Mouse (Mus musculus) limb, embryonic 11.5 days (tissue): ENCODE results near the gene Pomt2. TPM values are rescaled to one million over a fixed set of nuclear protein-coding genes. Genes with fewer than 3 reads are reported as not detected.

Source experiments
- ATAC-seq: fragments of 200-750 bp; cut with Nextera tagmentation; 2 replicates; pipeline ENCODE4 v1.8.0; 2017; ENCODE audit warnings: low read depth; ENCODE audit not compliant: insufficient number of reproducible peaks, low FRiP score, low TSS enrichment
- DNase-seq: peaks from one replicate; pipeline ENCODE4 v3.0.0-alpha.2; 2015; ENCODE audit warnings: low spot score
- H3K27ac ChIP-seq: fragments of 300-500 bp; sonication (generic); replicated peaks from 2 replicates; pipeline ENCODE4 v1.5.1; 2014; ENCODE audit warnings: low read depth, mild to moderate bottlenecking, low read length
- H3K27me3 ChIP-seq: fragments of 300-500 bp; sonication (generic); 2 replicates; pipeline ENCODE4 v1.6.1; 2014; ENCODE audit warnings: mild to moderate bottlenecking, low read length, mixed read lengths; ENCODE audit not compliant: control insufficient read depth, insufficient read depth
- H3K36me3 ChIP-seq: fragments of 300-500 bp; sonication (generic); 2 replicates; pipeline ENCODE4 v1.6.1; 2014; ENCODE audit warnings: mild to moderate bottlenecking, low read length, moderate library complexity, mixed read lengths; ENCODE audit not compliant: control insufficient read depth, insufficient read depth
- H3K4me1 ChIP-seq: fragments of 300-500 bp; sonication (generic); 2 replicates; pipeline ENCODE4 v1.6.1; 2014; ENCODE audit warnings: low read length, mixed read lengths; ENCODE audit not compliant: control insufficient read depth, insufficient read depth
- H3K4me2 ChIP-seq: fragments of 300-500 bp; sonication (generic); 2 replicates; pipeline ENCODE4 v1.6.1; 2014; ENCODE audit warnings: low read depth, mild to moderate bottlenecking, moderate library complexity; ENCODE audit not compliant: severe bottlenecking
- H3K4me3 ChIP-seq: fragments of 300-500 bp; sonication (generic); 2 replicates; pipeline ENCODE4 v1.5.1; 2014; ENCODE audit warnings: low read depth, low read length
- H3K9ac ChIP-seq: fragments of 300-500 bp; sonication (generic); 2 replicates; pipeline ENCODE4 v1.6.1; 2014; ENCODE audit warnings: mild to moderate bottlenecking, low read length
- H3K9me3 ChIP-seq: fragments of 300-500 bp; sonication (generic); 2 replicates; pipeline ENCODE4 v1.6.1; 2016; ENCODE audit warnings: low read length; ENCODE audit not compliant: control insufficient read depth
- WGBS: fragments of 180-500 bp; shearing (Covaris S2); extraction: QIAGEN DNeasy Blood & Tissue Kit; methylation state at CpG from one replicate; pipeline ENCODE4 v1.1.7; 2014; 5-methylcytosine and 5-hydroxymethylcytosine counted together
- polyA plus RNA-seq: library from polyadenylated mRNA; unstranded; fragments of >200 nt; fragmentation: Nextera tagmentation; extraction: Ambion mirVana; gene quantifications from 2 replicates; pipeline ENCODE4 v1.2.1, GENCODE M21; 2014

Pomt2 gene
- polyA plus RNA-seq, 1 experiment from 2014 or later: 16.7 TPM

DNA sequence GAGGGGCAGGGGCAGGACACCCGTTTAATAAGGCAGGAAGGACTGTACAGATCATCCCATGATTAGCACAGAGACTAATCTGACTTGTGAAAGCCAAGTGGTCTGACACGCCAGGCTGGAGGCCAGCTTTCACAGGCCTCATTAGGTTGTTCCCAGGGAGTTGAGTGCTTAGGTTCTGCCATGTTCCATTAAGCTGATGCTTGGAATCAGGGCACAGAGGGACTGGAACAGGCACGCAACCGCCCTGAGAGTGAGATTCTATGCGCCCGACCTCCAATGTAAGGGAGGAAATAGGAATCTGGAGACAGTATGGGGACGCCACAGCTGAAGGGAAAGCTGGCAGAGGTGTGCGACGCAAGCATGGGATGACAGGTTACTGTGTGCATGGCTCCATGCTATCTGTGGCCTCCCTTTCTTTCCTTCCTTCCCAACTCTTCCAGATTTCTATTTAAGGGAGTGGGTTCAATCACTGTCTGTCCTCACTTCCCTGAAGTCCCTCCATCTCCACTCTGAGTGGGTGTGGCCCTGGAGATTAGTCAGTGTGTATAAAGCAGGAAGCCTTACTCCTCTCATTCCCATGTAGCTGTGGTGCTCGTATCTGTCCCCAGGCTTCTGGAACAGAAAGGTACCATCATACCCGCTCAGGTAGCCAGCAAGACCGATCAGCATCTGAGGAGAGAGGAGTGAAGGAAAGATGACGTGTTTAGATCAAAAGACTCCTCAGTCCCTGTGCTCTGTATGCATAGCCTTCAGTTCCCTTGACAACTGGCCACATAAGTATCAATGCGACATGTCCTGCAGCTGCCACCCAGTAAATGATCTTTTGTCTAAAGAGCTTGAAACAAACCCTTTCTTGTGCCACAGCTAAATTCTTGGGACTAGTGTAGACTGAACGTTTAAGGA is 10.1 kb downstream of the Pomt2 start:
- no peaks in the 10 kb centered on the region for H3K27me3 ChIP-seq
- H3K4me1 ChIP-seq: no peaks in the 10 kb centered on the region
- no peak overlapping the region for H3K4me2 ChIP-seq
- no peak for ATAC-seq
- H3K9me3 ChIP-seq: no peaks in the 10 kb centered on the region
- no peak overlapping the region for H3K4me3 ChIP-seq
- no peak for DNase-seq
- H3K36me3 ChIP-seq: no peaks in the 10 kb centered on the region
- WGBS: 92% methylated on average over 15 of the region's 15 CpGs
- H3K9ac ChIP-seq: no peak overlapping the region
- H3K27ac ChIP-seq: no peak overlapping the region

GRCm38 (mm10) chr12:87132784-87133183 is 15.0 kb downstream of the Pomt2 start:
- H3K27ac ChIP-seq: no peak overlapping the region
- H3K9me3 ChIP-seq: no peaks in the 10 kb centered on the region
- DNase-seq (no peak), ATAC-seq (no peak)
- no peaks in the 10 kb centered on the region for H3K4me1 ChIP-seq
- no peaks in the 10 kb centered on the region for H3K36me3 ChIP-seq
- no peak overlapping the region for H3K9ac ChIP-seq
- H3K4me2 ChIP-seq: no peak overlapping the region
- 95% methylated on average over 9 of the region's 9 CpGs for WGBS
- no peaks in the 10 kb centered on the region for H3K27me3 ChIP-seq
- H3K4me3 ChIP-seq: no peak overlapping the region

DNA sequence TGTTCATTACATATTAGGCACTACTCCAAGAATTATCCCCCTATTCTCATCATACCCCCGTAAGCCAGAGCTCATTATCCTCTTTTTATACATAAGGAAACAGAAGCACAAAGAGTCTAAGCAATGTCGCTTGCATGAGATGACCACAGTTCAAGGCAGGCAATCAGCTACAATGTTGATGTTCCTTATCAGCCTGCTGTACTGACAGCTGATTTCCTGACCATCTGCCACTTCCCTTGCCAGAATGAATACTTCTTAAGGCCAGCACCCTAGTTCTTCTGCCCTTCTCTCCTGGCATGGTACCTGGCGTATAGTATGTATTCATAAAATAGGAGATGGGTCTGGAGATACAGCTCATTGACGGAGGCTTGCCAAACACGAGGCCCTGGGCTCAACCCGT is 15.6 kb downstream of the Pomt2 start:
- DNase-seq (no peak), ATAC-seq (no peak)
- Histone ChIP-seq H3K4me3 (no peak overlapping the region), H3K4me1 (no peaks in the 10 kb centered on the region), H3K27me3 (no peaks in the 10 kb centered on the region), H3K9ac (no peak overlapping the region), H3K27ac (no peak overlapping the region), H3K4me2 (no peak overlapping the region), H3K36me3 (no peaks in the 10 kb centered on the region), H3K9me3 (no peaks in the 10 kb centered on the region)
- WGBS: 93% methylated on average over 6 of the region's 6 CpGs

DNA sequence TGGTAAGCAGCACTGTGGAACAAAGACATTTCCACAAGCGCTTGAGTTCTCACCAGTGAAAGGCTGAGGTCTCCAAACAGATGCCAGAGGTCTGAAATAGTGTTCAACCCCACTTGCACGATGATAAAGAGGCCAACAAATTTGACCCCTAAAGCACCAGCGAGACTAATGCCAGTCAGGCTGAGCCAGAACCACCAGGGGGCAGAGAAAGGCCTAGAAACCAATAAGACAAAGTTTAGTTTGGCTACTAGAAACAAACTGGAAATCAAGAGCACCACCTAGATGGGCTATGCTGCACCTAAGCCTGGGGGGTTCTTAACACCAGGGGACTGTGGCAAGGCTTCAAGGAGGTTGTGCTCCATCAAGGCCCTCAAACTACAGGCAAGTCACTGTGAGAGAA is 16.1 kb downstream of the Pomt2 start:
- 74% methylated on average over 3 of the region's 3 CpGs for WGBS
- Histone ChIP-seq H3K4me2 (no peak overlapping the region), H3K9ac (no peak overlapping the region), H3K27ac (no peak overlapping the region), H3K36me3 (no peaks in the 10 kb centered on the region), H3K4me1 (no peaks in the 10 kb centered on the region), H3K9me3 (no peaks in the 10 kb centered on the region), H3K27me3 (no peaks in the 10 kb centered on the region), H3K4me3 (no peak overlapping the region)
- DNase-seq: no peak
- ATAC-seq: no peak

DNA sequence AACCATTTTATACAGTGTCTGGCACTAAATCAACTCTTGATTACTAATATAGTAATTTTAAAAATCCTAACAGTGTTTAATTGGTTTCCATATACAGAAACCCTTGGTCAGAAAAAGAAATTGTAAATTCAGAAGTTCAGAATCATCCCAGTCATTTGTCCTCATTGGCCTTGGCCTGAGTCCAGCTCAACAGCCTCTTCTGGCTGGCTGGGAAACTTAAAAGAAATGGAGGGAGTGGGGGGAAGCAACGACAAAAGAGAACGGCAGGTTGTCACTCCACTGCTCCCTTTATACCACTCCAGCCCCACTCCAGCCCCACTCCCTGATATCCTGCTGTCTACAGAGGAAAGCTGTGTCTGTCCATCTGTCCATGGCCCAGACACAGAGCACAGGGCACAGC is 16.6 kb downstream of the Pomt2 start:
- ATAC-seq (no peak), DNase-seq (no peak)
- WGBS: 90% methylated on average over 2 of the region's 2 CpGs
- no peak overlapping the region for H3K27ac ChIP-seq
- H3K4me3 ChIP-seq: no peak overlapping the region
- no peaks in the 10 kb centered on the region for H3K4me1 ChIP-seq
- H3K36me3 ChIP-seq: no peaks in the 10 kb centered on the region
- no peak overlapping the region for H3K9ac ChIP-seq
- H3K4me2 ChIP-seq: no peak overlapping the region
- no peaks in the 10 kb centered on the region for H3K27me3 ChIP-seq
- no peaks in the 10 kb centered on the region for H3K9me3 ChIP-seq

DNA sequence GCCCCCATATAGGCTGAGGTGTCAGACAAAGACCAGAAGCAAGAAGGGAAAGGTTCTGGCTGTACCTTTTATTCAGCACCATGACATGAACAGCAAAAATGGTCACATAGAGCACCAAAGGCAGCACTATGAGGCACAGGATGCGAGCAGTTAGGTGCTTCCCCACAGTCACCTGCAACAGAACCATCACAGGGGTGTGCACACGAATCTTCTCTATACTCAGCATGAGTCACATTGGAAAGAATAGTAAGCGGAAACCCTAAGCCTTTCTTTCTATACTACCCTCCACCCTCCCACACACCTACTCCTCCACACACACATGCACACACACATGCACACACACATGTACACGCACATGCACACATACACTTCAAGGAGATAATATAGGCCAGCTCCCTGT is 17.5 kb downstream of the Pomt2 start:
- WGBS: 93% methylated on average over 4 of the region's 4 CpGs
- no peak for DNase-seq
- no peaks in the 10 kb centered on the region for H3K36me3 ChIP-seq
- ATAC-seq: no peak
- H3K27ac ChIP-seq: no peak overlapping the region
- H3K27me3 ChIP-seq: no peaks in the 10 kb centered on the region
- no peak overlapping the region for H3K9ac ChIP-seq
- no peaks in the 10 kb centered on the region for H3K4me1 ChIP-seq
- H3K4me3 ChIP-seq: no peak overlapping the region
- H3K4me2 ChIP-seq: no peak overlapping the region
- no peaks in the 10 kb centered on the region for H3K9me3 ChIP-seq

DNA sequence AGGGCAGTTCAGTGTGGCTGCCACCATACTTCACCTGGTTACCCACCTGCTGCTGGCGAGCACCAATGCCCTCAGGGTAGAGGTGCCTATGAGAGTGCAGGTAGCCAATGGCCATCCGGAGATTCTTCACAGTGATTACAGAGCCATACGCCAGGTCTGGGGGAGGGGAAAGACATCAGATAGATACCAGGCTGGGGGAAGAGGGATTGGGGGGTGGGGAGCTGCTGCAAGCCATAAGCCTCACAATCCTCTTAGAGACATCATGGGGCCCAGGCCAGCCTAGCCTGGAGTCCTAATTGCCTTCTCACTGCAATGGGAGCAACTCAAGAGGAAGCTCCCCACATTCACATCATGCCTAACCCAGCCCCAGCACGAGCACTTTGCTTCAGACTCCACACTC is 20.5 kb downstream of the Pomt2 start:
- H3K9me3 ChIP-seq: no peaks in the 10 kb centered on the region
- H3K27me3 ChIP-seq: no peaks in the 10 kb centered on the region
- ATAC-seq: no peak
- no peaks in the 10 kb centered on the region; the same call in 1 of the 2 replicates for H3K36me3 ChIP-seq
- H3K4me2 ChIP-seq: no peak overlapping the region
- WGBS: 68% methylated on average over 4 of the region's 4 CpGs
- no peak overlapping the region for H3K27ac ChIP-seq
- DNase-seq: no peak
- no peak overlapping the region for H3K4me3 ChIP-seq
- H3K4me1 ChIP-seq: no peaks in the 10 kb centered on the region
- H3K9ac ChIP-seq: no peak overlapping the region

GRCm38 (mm10) chr12:87121918-87122589 is 25.7 kb downstream of the Pomt2 start:
- Histone ChIP-seq H3K9ac (no peak overlapping the region), H3K27me3 (no peaks in the 10 kb centered on the region), H3K9me3 (no peaks in the 10 kb centered on the region), H3K4me3 (no peak overlapping the region), H3K4me1 (no peaks in the 10 kb centered on the region), H3K4me2 (no peak overlapping the region), H3K27ac (no peak overlapping the region), H3K36me3 (peaks cover 3% of the 10 kb centered on the region)
- ATAC-seq: no peak
- no peak for DNase-seq
- 91% methylated on average over 4 of the region's 4 CpGs for WGBS
